Mouse (Mus musculus): ENCODE results near the gene Thap12. TPM values are rescaled to one million over a fixed set of nuclear protein-coding genes. Genes with fewer than 3 reads are reported as not detected.

Gene Thap12
- polyA plus RNA-seq, 1 experiment from 2014 or later, result 35.6 TPM

DNA sequence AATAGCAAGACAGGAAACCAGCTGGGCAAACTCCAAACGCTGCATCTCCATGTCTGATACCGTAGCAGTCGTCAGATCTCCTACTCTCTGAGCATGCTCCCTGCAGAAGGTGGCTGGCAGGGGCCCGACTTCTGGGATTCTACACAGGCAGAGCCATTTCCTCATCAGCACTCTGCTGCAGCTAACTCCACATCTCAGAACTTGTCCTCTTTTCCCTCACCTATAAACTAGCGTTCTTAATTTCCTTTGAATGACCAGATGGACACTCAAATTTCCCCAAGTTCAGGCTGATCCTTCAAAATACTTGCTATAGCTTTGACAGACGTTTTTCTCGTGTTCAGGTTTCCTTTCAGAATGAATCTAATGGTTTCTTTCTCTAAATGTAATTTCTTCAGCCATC, 1.1 kb upstream of the Thap12 start:
- 27% methylated on average over 7 of the region's 7 CpGs for WGBS
- H3K9me3 ChIP-seq (replicated peaks), result no peaks in the 10 kb centered on the region
- H3K27ac ChIP-seq, result peak overlapping the region; percentile 89
- no peaks in the 10 kb centered on the region for H3K36me3 ChIP-seq
- H3K4me2 ChIP-seq, result peak overlapping the region; percentile 75
- H3K4me1 ChIP-seq (replicated peaks), result peaks cover 23% of the 10 kb centered on the region
- peak overlapping the region; percentile 88 for H3K4me3 ChIP-seq
- no peak for ATAC-seq (replicated peaks; ENCODE audit: insufficient number of reproducible peaks, insufficient read depth, low FRiP score, low read depth)
- H3K27me3 ChIP-seq, result no peaks in the 10 kb centered on the region
- peak overlapping the region; percentile 74 for H3K9ac ChIP-seq

DNA sequence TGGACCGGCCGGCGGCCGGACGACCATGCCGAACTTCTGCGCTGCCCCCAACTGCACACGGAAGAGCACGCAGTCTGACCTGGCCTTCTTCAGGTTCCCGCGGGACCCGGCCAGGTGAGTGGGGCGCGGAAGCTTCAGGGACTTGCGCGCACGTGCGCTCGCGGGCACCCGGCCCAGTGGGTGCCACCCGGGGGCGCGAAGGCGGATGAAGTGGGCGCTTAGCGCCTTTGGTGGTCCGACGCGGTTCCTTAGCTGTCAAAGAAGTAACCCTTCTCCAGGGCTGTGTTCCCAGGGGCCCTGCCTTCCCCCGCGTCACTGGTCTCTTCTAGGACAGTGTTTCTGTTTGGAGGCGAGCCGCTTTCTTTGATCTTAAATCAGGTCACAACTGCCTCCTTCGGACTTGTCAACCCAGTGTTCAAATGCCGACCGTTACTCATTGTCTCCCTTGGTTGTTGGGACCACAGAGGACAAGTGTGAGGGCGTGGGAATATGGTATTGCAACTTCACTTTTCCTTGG, 520 bp downstream of the Thap12 start:
- Histone ChIP-seq H3K9me3 (replicated peaks) (no peaks in the 10 kb centered on the region), H3K4me1 (replicated peaks) (peaks cover 23% of the 10 kb centered on the region), H3K27ac (peak overlapping the region; percentile 86), H3K4me3 (peak overlapping the region; percentile 88), H3K4me2 (peak overlapping the region; percentile 75), H3K36me3 (no peaks in the 10 kb centered on the region), H3K27me3 (no peaks in the 10 kb centered on the region), H3K9ac (peak overlapping the region; percentile 93)
- whole genome bisulfite sequencing, result under 1% methylated on average over 38 of the region's 38 CpGs
- no peak; the same call in 1 of the 2 replicates for ATAC-seq (replicated peaks; ENCODE audit: insufficient number of reproducible peaks, insufficient read depth, low FRiP score, low read depth)

DNA sequence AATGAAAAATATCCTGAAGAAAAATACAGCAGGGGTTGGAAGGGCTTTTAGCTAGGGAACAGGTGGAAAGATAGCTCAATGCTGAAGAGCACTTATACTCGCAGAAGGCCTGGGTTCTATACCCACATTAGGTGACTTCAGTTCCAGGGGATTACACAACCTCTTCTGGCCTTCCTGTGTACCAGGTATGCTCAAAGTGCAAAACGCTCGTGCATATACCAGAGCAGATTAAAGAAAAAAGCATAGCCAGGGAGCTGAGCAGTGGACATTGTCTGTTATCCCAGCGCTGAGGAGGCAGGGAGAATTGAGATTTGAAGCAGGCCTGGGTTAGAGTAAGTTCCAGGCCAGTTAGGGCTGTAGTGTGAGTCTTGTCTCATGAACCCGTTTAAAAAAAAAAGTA, 1.4 kb downstream of the Thap12 start:
- Histone ChIP-seq H3K27me3 (no peaks in the 10 kb centered on the region), H3K4me3 (peak overlapping the region; percentile 88), H3K27ac (no peak overlapping the region), H3K4me2 (peak overlapping the region; percentile 75), H3K36me3 (no peaks in the 10 kb centered on the region), H3K9me3 (replicated peaks) (no peaks in the 10 kb centered on the region), H3K4me1 (replicated peaks) (peaks cover 23% of the 10 kb centered on the region), H3K9ac (peak overlapping the region; percentile 93; the same call in 1 of the 2 replicates)
- ATAC-seq (replicated peaks; ENCODE audit: insufficient number of reproducible peaks, insufficient read depth, low FRiP score, low read depth), result no peak
- WGBS, result 58% methylated on average over 5 of the region's 5 CpGs

DNA sequence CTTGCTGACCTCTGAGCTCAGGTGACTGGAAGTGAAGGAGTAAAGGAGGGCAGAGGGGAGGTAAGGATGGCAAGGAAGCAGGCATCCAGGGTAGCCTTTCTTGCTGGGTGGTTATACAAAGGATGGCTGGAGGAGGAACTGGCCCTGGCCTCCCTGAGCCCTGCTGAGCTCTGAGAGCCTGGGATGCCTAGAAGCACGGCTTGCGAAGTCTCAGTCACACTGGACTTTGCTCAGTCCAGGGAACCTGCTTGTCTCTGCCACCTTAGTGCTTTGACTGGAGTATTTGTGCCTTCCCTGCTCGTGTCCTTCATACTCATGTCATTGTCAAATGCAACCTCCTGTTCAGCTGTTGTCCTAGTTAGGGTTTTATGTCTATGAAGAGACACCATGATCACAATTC, 10.8 kb downstream of the Thap12 start:
- no peak for ATAC-seq (replicated peaks; ENCODE audit: insufficient number of reproducible peaks, insufficient read depth, low FRiP score, low read depth)
- no peaks in the 10 kb centered on the region for H3K27me3 ChIP-seq
- WGBS, result 92% methylated on average over 3 of the region's 3 CpGs
- H3K4me2 ChIP-seq, result no peak overlapping the region
- H3K36me3 ChIP-seq, result peaks cover 67% of the 10 kb centered on the region
- H3K9ac ChIP-seq, result no peak overlapping the region
- H3K27ac ChIP-seq, result no peak overlapping the region
- H3K4me1 ChIP-seq (replicated peaks), result no peaks in the 10 kb centered on the region
- no peak overlapping the region for H3K4me3 ChIP-seq
- H3K9me3 ChIP-seq (replicated peaks), result no peaks in the 10 kb centered on the region

DNA sequence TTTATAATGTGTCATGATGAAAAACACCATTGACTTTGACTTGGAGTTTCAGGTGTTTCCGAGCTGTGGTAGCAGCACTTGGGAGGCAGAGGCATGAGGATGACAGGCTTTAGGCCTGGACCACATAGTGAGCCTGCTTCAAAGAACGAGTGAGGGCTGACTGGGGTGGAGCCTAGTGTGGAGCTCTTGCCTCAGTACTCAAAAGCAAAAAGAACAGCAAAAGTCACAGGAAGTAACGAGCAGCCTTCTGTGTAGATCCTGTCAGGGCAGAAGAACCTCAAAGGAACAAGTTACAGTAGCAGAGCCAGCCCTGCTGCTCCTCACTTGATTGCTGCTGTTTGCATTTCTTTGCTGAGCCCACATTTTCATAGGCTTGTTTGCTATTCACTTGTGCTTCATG, 14.5 kb downstream of the Thap12 start:
- ATAC-seq (replicated peaks; ENCODE audit: insufficient number of reproducible peaks, insufficient read depth, low FRiP score, low read depth), result no peak
- WGBS, result 74% methylated on average over 3 of the region's 3 CpGs

DNA sequence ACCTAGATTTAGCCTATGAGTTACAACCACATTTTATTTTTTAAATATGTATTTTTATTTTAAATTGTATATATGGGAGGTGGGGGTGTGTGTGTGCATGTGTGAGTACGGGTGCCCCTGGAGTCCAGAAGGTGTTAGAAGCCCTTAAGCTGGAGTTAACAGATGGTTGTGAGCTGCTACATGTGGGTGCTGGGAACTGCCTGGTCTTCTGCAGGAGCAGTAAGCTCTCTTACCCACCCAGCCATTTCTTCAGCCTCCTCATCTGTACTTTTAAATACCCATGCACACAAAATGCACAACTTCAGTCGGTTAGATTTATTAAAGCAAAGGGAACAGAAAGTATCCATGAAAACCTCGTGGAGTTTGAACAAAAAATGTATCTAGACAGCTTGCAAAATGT, 16.9 kb downstream of the Thap12 start:
- Histone ChIP-seq H3K4me2 (no peak overlapping the region), H3K36me3 (peaks cover 27% of the 10 kb centered on the region), H3K9me3 (replicated peaks) (no peaks in the 10 kb centered on the region), H3K27me3 (no peaks in the 10 kb centered on the region), H3K9ac (no peak overlapping the region), H3K4me1 (replicated peaks) (peaks cover 12% of the 10 kb centered on the region), H3K27ac (no peak overlapping the region), H3K4me3 (no peak overlapping the region)
- WGBS, result 87% methylated on average over 3 of the region's 3 CpGs
- no peak for ATAC-seq (replicated peaks; ENCODE audit: insufficient number of reproducible peaks, insufficient read depth, low FRiP score, low read depth)

More for the DNA sequence above, 14.5 kb downstream of the Thap12 start:
- peaks cover 9% of the 10 kb centered on the region; the same call in 1 of the 2 replicates for H3K4me1 ChIP-seq (replicated peaks)
- H3K27me3 ChIP-seq, result no peaks in the 10 kb centered on the region
- H3K9me3 ChIP-seq (replicated peaks), result no peaks in the 10 kb centered on the region
- no peak overlapping the region for H3K9ac ChIP-seq
- H3K36me3 ChIP-seq, result peaks cover 49% of the 10 kb centered on the region
- H3K4me2 ChIP-seq, result no peak overlapping the region
- no peak overlapping the region for H3K4me3 ChIP-seq
- no peak overlapping the region for H3K27ac ChIP-seq

DNA sequence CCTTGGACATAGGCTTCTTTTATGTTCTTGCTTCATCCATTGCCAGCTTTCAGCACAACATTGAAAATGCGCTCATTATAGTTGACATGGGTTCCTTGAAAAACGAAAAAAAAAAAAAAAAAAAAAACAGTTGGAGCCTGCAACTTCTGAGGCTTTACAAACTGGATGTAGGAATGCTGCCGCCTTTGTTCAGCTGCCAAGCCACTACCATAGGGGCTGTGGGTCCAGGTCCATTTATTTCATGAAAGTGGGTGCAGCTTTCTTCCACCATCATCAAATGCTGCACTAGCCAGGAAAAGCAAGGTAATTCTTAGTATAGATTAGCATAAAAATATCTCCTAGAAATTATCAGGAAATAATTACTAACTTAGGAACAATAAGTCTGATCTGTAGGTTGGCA, 17.8 kb downstream of the Thap12 start:
- WGBS, result 59% methylated on average over 3 of the region's 3 CpGs
- no peaks in the 10 kb centered on the region for H3K9me3 ChIP-seq (replicated peaks)
- peaks cover 12% of the 10 kb centered on the region for H3K4me1 ChIP-seq (replicated peaks)
- no peaks in the 10 kb centered on the region for H3K27me3 ChIP-seq
- H3K27ac ChIP-seq, result no peak overlapping the region
- peaks cover 18% of the 10 kb centered on the region for H3K36me3 ChIP-seq
- no peak overlapping the region for H3K4me3 ChIP-seq
- ATAC-seq (replicated peaks; ENCODE audit: insufficient number of reproducible peaks, insufficient read depth, low FRiP score, low read depth), result no peak
- H3K9ac ChIP-seq, result no peak overlapping the region
- no peak overlapping the region for H3K4me2 ChIP-seq

DNA sequence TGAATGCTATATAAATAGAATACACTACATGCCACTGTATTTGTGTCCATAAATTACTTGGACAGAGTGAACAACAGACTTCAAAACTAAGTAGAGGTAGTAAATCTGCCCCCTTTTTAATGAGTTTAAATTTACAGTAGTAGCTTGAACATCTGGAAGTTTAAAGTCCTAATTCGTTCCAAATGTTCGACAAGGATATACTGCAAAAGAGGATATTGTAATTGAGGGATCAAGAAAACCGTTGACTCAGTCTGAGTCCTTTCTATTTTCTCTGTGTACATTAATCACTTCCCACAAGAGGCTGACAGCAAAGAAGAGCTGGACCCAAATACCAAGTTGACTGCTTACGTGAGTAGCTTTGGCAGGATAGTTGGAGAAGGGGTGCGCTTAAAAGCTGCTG, 18.3 kb downstream of the Thap12 start:
- H3K27me3 ChIP-seq, result no peaks in the 10 kb centered on the region
- no peaks in the 10 kb centered on the region for H3K9me3 ChIP-seq (replicated peaks)
- H3K4me1 ChIP-seq (replicated peaks), result peaks cover 12% of the 10 kb centered on the region
- no peak overlapping the region for H3K9ac ChIP-seq
- no peak overlapping the region for H3K4me3 ChIP-seq
- WGBS, result 61% methylated on average over 5 of the region's 5 CpGs
- no peak overlapping the region for H3K27ac ChIP-seq
- H3K36me3 ChIP-seq, result peaks cover 13% of the 10 kb centered on the region
- no peak overlapping the region for H3K4me2 ChIP-seq
- no peak for ATAC-seq (replicated peaks; ENCODE audit: insufficient number of reproducible peaks, insufficient read depth, low FRiP score, low read depth)

DNA sequence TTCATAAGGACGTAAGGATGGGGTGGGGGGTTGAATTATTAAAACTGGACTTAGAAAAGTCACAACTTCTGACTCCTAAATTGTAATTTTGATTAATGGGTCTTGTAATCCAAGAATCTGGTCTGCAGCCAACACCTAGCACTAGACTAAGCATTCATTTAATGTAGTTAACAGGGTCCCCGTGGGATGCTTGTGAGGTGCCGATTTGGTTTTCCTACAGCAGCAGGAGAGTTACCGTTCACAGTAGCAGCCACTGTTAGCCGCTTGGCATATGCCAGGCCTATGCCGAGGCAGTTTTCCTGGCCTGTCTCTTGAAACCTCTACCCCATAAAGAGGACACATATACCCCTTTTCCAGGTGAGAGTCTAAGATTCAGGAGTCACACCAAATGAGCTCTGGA, 18.7 kb downstream of the Thap12 start:
- H3K9ac ChIP-seq, result no peak overlapping the region
- ATAC-seq (replicated peaks; ENCODE audit: insufficient number of reproducible peaks, insufficient read depth, low FRiP score, low read depth), result no peak
- H3K9me3 ChIP-seq (replicated peaks), result no peaks in the 10 kb centered on the region
- H3K4me3 ChIP-seq, result no peak overlapping the region
- 71% methylated on average over 6 of the region's 6 CpGs for WGBS
- peaks cover 12% of the 10 kb centered on the region for H3K4me1 ChIP-seq (replicated peaks)
- H3K27ac ChIP-seq, result no peak overlapping the region
- no peaks in the 10 kb centered on the region for H3K27me3 ChIP-seq
- H3K36me3 ChIP-seq, result peaks cover 9% of the 10 kb centered on the region
- no peak overlapping the region for H3K4me2 ChIP-seq

DNA sequence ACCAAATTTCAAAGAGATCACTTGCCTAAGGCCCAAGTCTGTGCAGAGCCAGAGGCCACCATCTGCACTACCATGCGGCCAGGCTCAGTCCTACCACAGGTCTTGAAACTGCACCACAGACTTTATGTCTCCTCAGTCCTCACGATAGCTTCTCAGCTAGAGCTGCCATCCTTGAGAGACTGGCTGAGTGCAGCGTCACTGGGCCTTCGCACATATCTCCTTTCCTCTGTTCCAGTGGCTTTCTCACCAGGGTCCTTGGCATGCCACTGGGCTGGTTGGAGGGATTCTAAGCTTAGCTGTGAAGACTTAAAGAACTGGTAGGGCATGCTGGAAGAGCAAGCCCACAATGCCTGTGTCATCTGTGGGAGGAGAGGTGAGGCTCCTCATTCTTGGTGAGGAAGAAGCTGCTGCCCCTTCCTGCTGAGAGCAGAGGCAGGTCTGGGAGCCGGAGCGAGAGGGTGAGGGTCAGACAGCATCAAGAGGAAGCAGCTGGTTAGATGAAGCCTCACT, 22.8 kb downstream of the Thap12 start:
- Histone ChIP-seq H3K4me3 (no peak overlapping the region), H3K27me3 (peaks cover 10% of the 10 kb centered on the region; the same call in 1 of the 2 replicates), H3K9ac (no peak overlapping the region), H3K27ac (no peak overlapping the region), H3K4me2 (no peak overlapping the region), H3K4me1 (replicated peaks) (peaks cover 14% of the 10 kb centered on the region), H3K36me3 (no peaks in the 10 kb centered on the region), H3K9me3 (replicated peaks) (no peaks in the 10 kb centered on the region)
- ATAC-seq (replicated peaks; ENCODE audit: insufficient number of reproducible peaks, insufficient read depth, low FRiP score, low read depth), result no peak
- 71% methylated on average over 6 of the region's 6 CpGs for WGBS

DNA sequence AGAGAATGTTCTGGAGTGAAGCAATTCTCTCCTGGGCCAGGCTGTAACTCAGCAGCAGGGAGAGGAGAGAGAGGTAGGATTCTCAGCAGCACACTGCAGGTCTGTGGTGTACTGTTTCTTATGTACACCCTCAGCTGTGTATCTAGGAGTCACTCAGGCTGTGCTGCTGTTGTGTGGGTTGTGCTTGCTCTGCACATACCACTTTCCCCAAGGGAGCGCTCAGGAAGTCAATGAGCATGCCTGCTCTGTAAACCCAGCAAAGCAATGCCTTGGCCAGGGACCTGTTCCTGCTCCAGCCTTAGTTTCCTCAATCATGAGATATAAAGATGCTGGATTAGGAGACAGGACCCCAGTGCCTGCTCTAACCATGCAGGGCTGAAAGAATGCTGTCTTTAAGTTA, 25.1 kb downstream of the Thap12 start:
- no peak overlapping the region for H3K9ac ChIP-seq
- no peak for ATAC-seq (replicated peaks; ENCODE audit: insufficient number of reproducible peaks, insufficient read depth, low FRiP score, low read depth)
- WGBS, result 82% methylated on average over 1 of the region's 1 CpGs
- H3K9me3 ChIP-seq (replicated peaks), result no peaks in the 10 kb centered on the region
- H3K36me3 ChIP-seq, result no peaks in the 10 kb centered on the region
- no peak overlapping the region for H3K4me3 ChIP-seq
- peaks cover 6% of the 10 kb centered on the region; the same call in 1 of the 2 replicates for H3K4me1 ChIP-seq (replicated peaks)
- peaks cover 10% of the 10 kb centered on the region; the same call in 1 of the 2 replicates for H3K27me3 ChIP-seq
- H3K4me2 ChIP-seq, result no peak overlapping the region
- no peak overlapping the region for H3K27ac ChIP-seq

DNA sequence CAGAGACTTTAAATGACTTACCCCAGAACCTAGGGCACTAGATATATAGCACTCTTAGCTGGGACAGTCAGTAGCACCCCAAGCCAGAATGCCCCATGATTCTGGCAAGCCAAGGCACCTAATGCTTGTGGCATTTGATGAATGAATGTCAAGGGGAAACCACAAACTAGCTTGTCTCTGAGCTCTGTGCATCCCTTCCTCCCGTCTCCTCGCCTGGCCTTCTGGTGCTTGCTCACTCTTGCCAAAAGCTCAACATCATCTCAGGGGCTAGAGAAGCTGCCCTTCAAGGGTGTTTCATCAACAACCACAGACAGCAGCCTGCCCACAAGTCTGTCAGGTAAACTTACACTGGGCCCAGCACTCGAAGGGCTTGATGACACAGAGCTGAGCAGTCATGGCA, 25.6 kb downstream of the Thap12 start:
- Histone ChIP-seq H3K4me3 (no peak overlapping the region), H3K4me1 (replicated peaks) (peaks cover 3% of the 10 kb centered on the region; the same call in 1 of the 2 replicates), H3K9ac (no peak overlapping the region), H3K27me3 (peaks cover 10% of the 10 kb centered on the region; the same call in 1 of the 2 replicates), H3K27ac (no peak overlapping the region), H3K4me2 (no peak overlapping the region), H3K9me3 (replicated peaks) (no peaks in the 10 kb centered on the region), H3K36me3 (no peaks in the 10 kb centered on the region)
- WGBS, result 70% methylated on average over 3 of the region's 3 CpGs
- ATAC-seq (replicated peaks; ENCODE audit: insufficient number of reproducible peaks, insufficient read depth, low FRiP score, low read depth), result no peak
